Mouse (Mus musculus): ENCODE results near the gene Fam19a3.
A peak's percentile ranks its signal among the peaks of the same experiment; 100 is the strongest.

Fam19a3 gene

GRCm38 (mm10) chr3:104792360-104793270 is 11.0 kb upstream of the Fam19a3 start:
- DNase-seq (ENCODE audit: inconsistent ontology term) = no peak

GRCm38 (mm10) chr3:104791671-104792070 is 10.0 kb upstream of the Fam19a3 start:
- no peak for DNase-seq (ENCODE audit: inconsistent ontology term)

GRCm38 (mm10) chr3:104791017-104791416 is 9.4 kb upstream of the Fam19a3 start:
- no peak for DNase-seq (ENCODE audit: inconsistent ontology term)

GRCm38 (mm10) chr3:104790401-104790937 is 8.8 kb upstream of the Fam19a3 start:
- peak; percentile 85 for DNase-seq (ENCODE audit: inconsistent ontology term)

- peak; percentile 63 for DNase-seq (ENCODE audit: inconsistent ontology term)
Observed at GRCm38 (mm10) chr3:104789822-104790221, 8.2 kb upstream of the Fam19a3 start.

GRCm38 (mm10) chr3:104789312-104789605 is 7.6 kb upstream of the Fam19a3 start:
- no peak for DNase-seq (ENCODE audit: inconsistent ontology term)

GRCm38 (mm10) chr3:104788561-104789311 is 7.1 kb upstream of the Fam19a3 start:
- DNase-seq (ENCODE audit: inconsistent ontology term) = peak; percentile 95

- DNase-seq (ENCODE audit: inconsistent ontology term) = no peak
Observed at GRCm38 (mm10) chr3:104788075-104788474, 6.4 kb upstream of the Fam19a3 start, which contains the start of gene Rhoc. Rhoc (plus strand) TSS chr3:104788375.

GRCm38 (mm10) chr3:104785284-104785683 is 3.6 kb upstream of the Fam19a3 start:
- DNase-seq (ENCODE audit: inconsistent ontology term) = no peak

- no peak for DNase-seq (ENCODE audit: inconsistent ontology term)
Observed at GRCm38 (mm10) chr3:104783971-104784500, 2.4 kb upstream of the Fam19a3 start.

GRCm38 (mm10) chr3:104782061-104782681 is 531 bp upstream of the Fam19a3 start:
- DNase-seq (ENCODE audit: inconsistent ontology term) = peak; percentile 32

GRCm38 (mm10) chr3:104780561-104781420 is 849 bp downstream of the Fam19a3 start, which contains the start of gene Ppm1j:
Ppm1j (plus strand) TSS chr3:104781056.
- peak; percentile 75 for DNase-seq (ENCODE audit: inconsistent ontology term)

GRCm38 (mm10) chr3:104779949-104780348 is 1.7 kb downstream of the Fam19a3 start:
- DNase-seq (ENCODE audit: inconsistent ontology term) = peak; percentile 38

GRCm38 (mm10) chr3:104777342-104777741 is 4.3 kb downstream of the Fam19a3 start:
- peak; percentile 33 for DNase-seq (ENCODE audit: inconsistent ontology term)

- DNase-seq (ENCODE audit: inconsistent ontology term) = no peak
Observed at GRCm38 (mm10) chr3:104773301-104773700, 8.3 kb downstream of the Fam19a3 start.

GRCm38 (mm10) chr3:104771460-104771859 is 10.2 kb downstream of the Fam19a3 start:
- no peak for DNase-seq (ENCODE audit: inconsistent ontology term)

GRCm38 (mm10) chr3:104770918-104771317 is 10.7 kb downstream of the Fam19a3 start:
- no peak for DNase-seq (ENCODE audit: inconsistent ontology term)

- no peak for DNase-seq (ENCODE audit: inconsistent ontology term)
Observed at GRCm38 (mm10) chr3:104770035-104770434, 11.6 kb downstream of the Fam19a3 start.

- no peak for DNase-seq (ENCODE audit: inconsistent ontology term)
Observed at GRCm38 (mm10) chr3:104769135-104769534, 12.5 kb downstream of the Fam19a3 start.

- no peak for DNase-seq (ENCODE audit: inconsistent ontology term)
Observed at GRCm38 (mm10) chr3:104767716-104768115, 13.9 kb downstream of the Fam19a3 start.

- DNase-seq (ENCODE audit: inconsistent ontology term) = no peak
Observed at GRCm38 (mm10) chr3:104767141-104767540, 14.5 kb downstream of the Fam19a3 start.

Measured in Muller cell, postnatal 12 days (primary cell).